Comparison of ENCODE assay signal across 22 mouse cellular contexts in genomic region chr3:127157706-127158105, GRCm38 (mm10).
"Had no signal": no experiment of that assay in that cellular context is flagged by ENCODE, and none has a peak within 500 bp of the region (broad histone marks: within the 10 kb centered on the region; RNA-seq: fewer than 3 reads in every experiment).

No protein-coding gene starts in this region.

- H3K27ac ChIP-seq: heart, adult 2 months; heart, embryonic 13.5 days; heart, embryonic 15.5 days; hindbrain, embryonic 13.5 days; hindbrain, embryonic 15.5 days; hindbrain, postnatal 0 days; limb, embryonic 10.5 days; limb, embryonic 12.5 days; liver, embryonic 13.5 days; liver, embryonic 15.5 days had no signal

- H3K4me3 ChIP-seq: heart, adult 2 months; heart, embryonic 13.5 days; heart, embryonic 15.5 days; hindbrain, embryonic 13.5 days; hindbrain, embryonic 15.5 days; limb, embryonic 10.5 days; limb, embryonic 12.5 days; liver, embryonic 13.5 days; liver, embryonic 15.5 days had no signal

- DNase-seq: gastrocnemius, postnatal 14 days; gastrocnemius, postnatal 36 days; heart, adult 11 months; heart, adult 2 months; heart, postnatal 14 days; heart, postnatal 36 days; kidney, adult 18-20 months; kidney, adult 8-10 months; kidney, postnatal 10 days; kidney, postnatal 25 days; kidney, postnatal 4 days; liver; liver, embryonic 13.5 days; liver, postnatal 0 days had no signal

- H3K27me3 ChIP-seq: hindbrain, embryonic 13.5 days; hindbrain, embryonic 15.5 days had no signal

- H3K4me1 ChIP-seq: liver, embryonic 13.5 days; liver, embryonic 15.5 days had no signal
